Mouse (Mus musculus) fat pad, adult 2 months (tissue): ENCODE measurements around the gene Lmo3.

Experiments
- DNase-seq: peaks from one replicate; pipeline ENCODE4 v3.0.0-alpha.2; 2011; ENCODE audit warnings: low read depth, low spot score; ENCODE audit errors: extremely low read depth

The Lmo3 gene

DNA sequence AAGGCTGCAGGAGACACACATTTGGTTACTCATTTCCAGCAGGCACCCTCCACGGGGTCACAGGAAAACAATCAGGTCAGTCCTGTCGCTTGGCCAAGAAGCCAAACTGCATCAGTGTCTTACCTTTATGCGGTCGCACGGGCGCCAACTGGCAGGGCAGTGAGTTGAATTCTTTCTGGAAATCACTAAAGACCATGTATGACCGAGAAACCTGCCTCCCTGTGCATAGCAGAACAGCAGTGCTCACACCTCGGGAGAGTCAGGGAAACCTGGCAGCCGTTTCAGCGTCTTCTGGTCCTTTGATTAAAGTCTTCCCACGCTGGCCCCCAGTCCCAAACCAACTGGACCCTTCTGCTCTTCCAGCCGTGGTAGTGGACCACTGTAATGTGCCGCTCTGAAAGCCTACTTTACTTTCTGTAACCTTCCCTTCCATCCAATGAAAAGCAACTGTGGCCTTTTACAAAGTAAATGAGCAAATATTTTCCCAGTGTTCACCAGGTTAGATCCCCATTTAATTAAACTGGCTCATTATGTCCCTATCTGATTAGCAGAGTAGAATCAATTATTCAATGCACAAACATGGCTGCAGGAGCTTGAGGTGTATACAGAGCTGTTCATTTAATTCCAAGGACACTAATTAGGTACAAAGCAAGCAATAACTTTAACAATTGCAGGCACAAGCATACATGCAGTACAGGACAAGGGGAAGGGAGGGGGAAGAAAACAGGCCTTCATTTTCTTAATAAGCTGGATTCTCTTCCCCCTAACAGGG lies at the start of gene Lmo3:
TSS of gene Lmo3 (minus strand) at position 235 of the 772 bp plus-strand sequence.
- no peak for DNase-seq

GRCm38 (mm10) chr6:138620786-138621185 lies 39.0 kb upstream of the Lmo3 start:
- DNase-seq: no peak

GRCm38 (mm10) chr6:138618396-138618795 lies 36.6 kb upstream of the Lmo3 start:
- DNase-seq: no peak

- no peak for DNase-seq
These were observed 15.2 kb upstream of the Lmo3 start for GRCm38 (mm10) chr6:138597016-138597415.

- DNase-seq: no peak
These were observed 14.4 kb upstream of the Lmo3 start for GRCm38 (mm10) chr6:138595991-138596698.

DNA sequence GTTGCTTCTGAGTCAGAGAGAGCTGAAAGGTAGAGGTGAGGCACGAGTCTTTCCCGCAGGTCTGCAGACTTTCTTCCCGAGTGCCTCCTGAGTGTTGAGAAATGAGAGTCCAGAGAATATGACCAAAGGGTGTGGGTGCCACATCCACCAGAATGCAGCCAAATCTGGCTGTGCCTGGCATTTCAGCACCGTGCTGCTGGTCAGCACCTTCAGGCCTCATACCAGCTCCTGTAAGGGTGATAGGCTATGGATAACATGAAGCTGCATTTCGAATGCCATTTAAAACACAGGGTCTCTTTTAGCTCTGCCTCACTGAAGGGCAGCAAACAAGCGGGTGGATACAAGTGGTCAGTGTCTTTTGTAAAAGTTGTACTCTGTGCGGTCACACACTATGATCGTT lies 1.5 kb upstream of the Lmo3 start:
- no peak for DNase-seq

DNA sequence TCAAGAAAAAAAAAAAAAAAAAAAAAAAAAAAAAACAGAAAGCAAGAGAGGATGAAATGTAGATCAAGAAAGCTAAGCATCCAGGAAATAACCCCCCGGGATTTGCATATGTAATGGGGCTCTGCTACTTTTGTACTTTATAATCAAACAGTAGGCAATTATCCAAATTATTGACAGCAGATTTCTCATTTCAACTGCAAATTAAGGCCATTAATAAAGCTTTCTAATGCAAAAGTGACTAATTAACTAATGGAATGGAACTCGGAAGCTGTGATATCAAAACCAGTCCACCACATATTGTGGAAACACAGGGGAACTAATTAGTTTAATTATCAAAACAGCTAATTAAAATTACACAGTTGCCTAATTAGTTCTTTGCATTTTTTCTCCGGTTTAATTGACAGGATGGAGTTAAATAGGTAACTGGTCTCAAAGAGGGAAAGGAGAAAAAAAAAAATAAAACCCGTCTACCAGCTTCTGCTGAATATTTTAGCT lies 785 bp upstream of the Lmo3 start:
- no peak for DNase-seq

DNA sequence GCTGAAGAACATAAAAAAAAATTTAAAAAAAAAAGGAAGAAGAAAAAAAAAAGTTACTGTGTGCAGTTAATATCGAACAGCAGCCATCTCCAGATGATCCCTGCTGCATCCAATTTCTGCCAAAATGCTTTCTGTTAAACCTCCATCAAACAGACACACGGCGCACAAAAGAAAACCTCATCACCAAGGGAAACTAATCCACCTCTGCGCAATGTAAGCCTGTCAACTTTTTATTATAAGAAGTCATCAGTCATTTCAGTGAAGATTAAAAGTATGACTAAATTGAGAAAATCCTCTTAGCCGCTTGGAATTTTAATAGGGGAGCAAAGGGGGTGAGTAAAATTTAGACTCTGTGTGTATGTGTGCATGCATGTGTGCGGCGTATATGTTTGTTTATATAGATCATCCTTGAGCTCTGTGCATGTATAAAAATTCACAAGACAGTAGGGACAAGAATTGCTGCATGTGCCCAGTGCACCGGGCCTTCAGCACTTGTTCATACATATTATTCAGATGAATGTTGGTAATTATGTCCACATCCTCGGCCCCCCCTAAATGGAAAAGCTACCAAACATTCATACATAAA lies 1.2 kb downstream of the Lmo3 start:
- no peak for DNase-seq

DNA sequence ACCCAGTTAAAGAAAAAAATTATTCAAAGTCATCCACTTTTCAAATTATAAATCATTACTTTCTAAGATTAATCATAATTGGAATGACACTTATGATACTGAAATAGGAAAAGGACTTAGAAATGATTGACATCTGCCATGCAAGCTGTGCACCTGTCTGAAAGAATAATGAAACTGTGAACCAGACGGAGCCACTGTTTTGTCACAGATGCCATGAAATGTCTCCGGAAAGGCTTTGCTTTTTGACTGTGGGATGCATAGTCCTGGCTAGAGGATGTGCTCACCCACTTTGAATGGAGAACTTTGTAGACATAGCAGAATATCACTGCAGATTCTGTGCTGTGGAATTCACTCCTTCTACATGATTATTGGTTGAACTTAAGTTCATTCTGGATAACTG lies 18.4 kb downstream of the Lmo3 start:
- DNase-seq: no peak

GRCm38 (mm10) chr6:138552144-138552543 lies 29.6 kb downstream of the Lmo3 start:
- DNase-seq: no peak

DNA sequence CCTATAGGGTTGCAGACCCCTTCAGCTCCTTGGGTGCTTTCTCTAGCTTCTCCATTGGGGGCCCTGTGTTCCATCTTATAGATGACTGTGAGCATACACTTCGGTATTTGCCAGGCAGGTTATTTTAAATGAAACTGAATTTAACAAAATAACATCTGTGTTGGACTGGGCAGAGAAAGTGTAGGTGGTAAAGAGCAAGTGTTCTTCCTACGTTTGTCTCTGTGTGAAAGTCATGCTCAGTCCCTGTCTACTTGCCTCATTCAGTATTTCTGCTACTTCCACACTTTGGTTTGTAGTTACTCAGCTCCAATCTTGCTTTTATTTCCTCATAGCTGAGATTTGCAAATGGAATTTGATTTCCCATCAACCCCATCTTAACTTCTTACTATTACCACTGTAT lies 46.9 kb downstream of the Lmo3 start:
- no peak for DNase-seq

DNA sequence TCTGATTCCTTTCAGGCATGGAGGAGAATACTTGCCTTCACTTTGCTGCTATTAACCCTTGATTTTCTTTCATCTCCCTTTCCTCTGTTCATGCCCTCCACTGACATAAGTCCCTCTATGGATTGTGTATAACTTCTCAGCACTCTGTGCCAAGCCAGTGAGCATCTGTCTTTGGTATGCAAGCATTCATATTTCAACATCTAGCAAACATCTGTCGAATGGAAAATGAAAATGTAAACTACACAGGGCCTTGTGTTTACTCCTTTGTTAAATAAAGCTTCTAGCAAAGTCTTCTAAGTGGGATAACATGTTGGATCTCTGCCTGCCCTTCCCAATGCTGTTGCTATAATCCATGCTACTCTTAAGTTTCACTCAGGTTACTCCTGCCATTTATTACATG lies 75.1 kb downstream of the Lmo3 start:
- DNase-seq: no peak

- DNase-seq: no peak
These were observed 77.8 kb downstream of the Lmo3 start for GRCm38 (mm10) chr6:138503946-138504345.

DNA sequence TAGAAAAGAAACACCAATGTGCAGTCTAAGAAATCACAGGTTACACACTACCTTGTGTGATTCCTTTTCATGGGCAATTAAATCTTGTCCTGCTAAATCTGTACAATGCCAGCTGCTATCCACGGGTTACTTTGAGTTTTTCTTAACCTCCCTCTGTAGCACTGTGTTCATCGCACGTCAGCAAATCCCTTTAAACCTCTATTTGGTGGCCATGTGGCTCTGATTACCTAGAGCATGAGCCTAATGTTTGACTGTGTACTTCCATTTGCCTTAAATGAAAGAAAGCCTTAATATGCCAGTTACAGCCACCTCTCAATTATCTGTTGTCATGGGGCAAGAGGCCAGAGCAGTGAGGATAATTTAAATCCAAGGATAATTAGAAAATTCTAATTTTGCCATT lies 98.9 kb downstream of the Lmo3 start:
- DNase-seq: no peak

DNA sequence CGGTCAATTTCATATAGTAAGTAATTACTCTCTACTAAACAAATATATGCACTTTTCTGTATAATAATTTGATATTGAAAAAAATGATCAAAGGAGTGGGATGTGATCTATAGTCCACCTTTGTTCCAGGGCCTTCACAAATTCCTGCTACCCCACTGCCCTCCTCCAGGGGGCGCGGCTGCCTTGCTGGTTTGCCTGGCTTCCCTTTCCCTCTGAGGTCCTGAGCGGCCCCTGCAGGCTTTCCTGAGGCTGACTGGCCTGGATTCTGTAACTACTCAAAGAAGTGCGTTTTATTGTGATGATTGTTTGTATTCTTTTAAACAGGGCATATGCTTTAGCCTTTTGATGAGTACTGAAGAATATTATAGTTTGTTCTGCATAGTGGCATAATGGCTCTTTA lies 104.2 kb downstream of the Lmo3 start:
- no peak for DNase-seq

DNA sequence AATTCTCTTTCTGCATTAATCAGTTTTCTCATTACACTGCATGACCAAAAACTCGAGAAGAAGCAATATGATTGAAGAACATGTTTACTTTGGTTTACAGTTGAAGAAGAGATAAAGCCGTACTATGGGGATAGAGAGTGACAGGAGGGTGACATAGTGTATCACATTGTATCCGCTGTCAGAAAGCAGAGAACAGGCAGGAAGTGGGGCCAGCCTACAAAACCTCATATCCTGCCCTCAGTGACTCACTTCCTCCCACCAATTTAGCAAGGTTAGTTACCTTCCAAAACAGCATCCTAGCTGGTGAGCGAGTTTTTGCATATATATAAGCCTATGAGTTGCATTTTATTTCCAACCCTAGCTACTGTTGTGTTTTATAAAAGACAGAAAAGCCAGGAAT lies 112.6 kb downstream of the Lmo3 start:
- DNase-seq: no peak

- no peak for DNase-seq
These were observed 137.2 kb downstream of the Lmo3 start for GRCm38 (mm10) chr6:138444515-138445048.

DNA sequence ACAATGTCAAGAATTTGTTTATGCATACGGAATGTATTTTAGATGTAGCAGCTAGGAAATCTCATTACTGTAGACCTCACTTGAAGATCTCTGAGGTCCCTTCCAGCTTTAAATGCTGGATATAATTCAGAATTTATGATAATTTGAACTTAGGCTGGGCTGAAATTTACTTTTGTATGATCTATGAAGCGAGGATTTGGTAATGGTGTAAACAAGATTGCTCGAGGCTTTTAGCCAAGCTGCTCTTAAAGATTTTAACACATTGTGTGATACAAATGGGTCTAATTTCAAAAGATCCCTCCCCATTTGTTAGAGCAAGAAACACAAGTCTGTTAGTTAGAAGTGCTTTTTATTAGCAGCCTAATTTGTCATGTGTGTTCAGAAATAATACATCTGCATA lies 144.4 kb downstream of the Lmo3 start:
- no peak for DNase-seq

DNA sequence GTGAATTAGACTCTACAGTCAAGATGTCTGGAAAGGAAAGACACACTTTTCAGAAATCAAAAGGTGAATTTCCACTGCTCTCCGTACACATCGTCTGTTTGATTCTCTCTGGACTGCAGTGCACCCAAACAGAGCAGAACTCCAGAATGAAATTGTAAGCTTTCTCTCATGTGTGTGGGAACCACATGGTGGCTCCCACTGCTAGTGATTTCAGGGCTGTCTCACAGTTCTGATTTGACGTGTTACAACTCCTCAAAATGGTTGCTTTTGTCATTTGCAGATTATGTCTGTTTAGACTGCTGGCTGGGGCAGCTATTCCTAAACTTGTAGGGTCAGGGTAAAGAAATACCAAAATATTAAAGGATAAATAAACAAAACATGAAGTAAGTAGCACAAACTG lies 145.0 kb downstream of the Lmo3 start:
- DNase-seq: no peak

DNA sequence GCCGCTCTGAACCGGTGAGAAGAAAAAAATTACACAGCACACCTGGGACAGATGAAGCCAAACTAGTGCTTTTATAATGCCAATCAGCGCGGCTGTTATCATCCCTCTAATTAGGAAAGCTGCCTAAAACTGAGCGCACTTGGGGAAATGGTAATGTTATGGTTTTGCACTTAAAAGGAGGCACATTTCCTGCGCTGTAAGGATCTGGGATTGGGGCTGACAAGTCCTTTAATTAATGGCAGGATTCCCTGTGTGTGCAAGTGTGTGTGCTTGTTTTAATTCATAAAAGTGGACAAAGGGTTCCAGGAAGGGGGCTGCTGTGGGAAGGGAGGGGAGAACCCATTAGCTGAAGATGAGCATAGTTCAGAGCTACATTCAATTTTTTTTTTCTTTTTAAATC lies 154.4 kb downstream of the Lmo3 start:
- no peak for DNase-seq

- DNase-seq: no peak
These were observed 154.9 kb downstream of the Lmo3 start for GRCm38 (mm10) chr6:138426894-138427293.
